Mouse (Mus musculus) activated CD4-positive, CD25-positive, alpha-beta regulatory T cell, adult 4 months (primary cell): ENCODE results near the gene Taf9. TPM values are rescaled to one million over a fixed set of nuclear protein-coding genes. Genes with fewer than 3 reads are reported as not detected.

ENCODE experiments used
- ATAC-seq: one replicate; pipeline ENCODE4 v1.8.0; 2017
- polyA plus RNA-seq, 2 experiments: library from polyadenylated mRNA; unstranded; fragments of 100-300 nt; shearing (Covaris generic); gene quantifications; one replicate each; pipeline ENCODE4 v1.2.1; 2017

The Taf9 gene
- polyA plus RNA-seq, 2 experiments from 2014 or later, result 4.1 to 18.8 TPM

GRCm38 (mm10) chr13:100670181-100670741, 18.9 kb downstream of the Taf9 start:
- ATAC-seq, result peak; percentile 40

GRCm38 (mm10) chr13:100675936-100676635, 24.7 kb downstream of the Taf9 start:
- ATAC-seq, result no peak

GRCm38 (mm10) chr13:100681615-100682014, 30.2 kb downstream of the Taf9 start:
- no peak for ATAC-seq

GRCm38 (mm10) chr13:100682837-100683236, 31.5 kb downstream of the Taf9 start:
- no peak for ATAC-seq

- ATAC-seq, result no peak
Observed at GRCm38 (mm10) chr13:100684355-100684754, 33.0 kb downstream of the Taf9 start.

- no peak for ATAC-seq
Observed at GRCm38 (mm10) chr13:100687513-100687912, 36.1 kb downstream of the Taf9 start.

- no peak for ATAC-seq
Observed at GRCm38 (mm10) chr13:100697541-100697940, 46.2 kb downstream of the Taf9 start.

- ATAC-seq, result no peak
Observed at GRCm38 (mm10) chr13:100698866-100699265, 47.5 kb downstream of the Taf9 start.

- no peak for ATAC-seq
Observed at GRCm38 (mm10) chr13:100703468-100703867, 52.1 kb downstream of the Taf9 start.

Other genes with a start within 250 kb of the Taf9 start
- gene Naip1, start 198.7 kb upstream of the Taf9 start, polyA plus RNA-seq, result not detected
- 10 to 100 TPM; 52.7 to 53.1 TPM for gene Gtf2h2, start 159.0 kb upstream of the Taf9 start, polyA plus RNA-seq
- gene Ocln, start 98.9 kb upstream of the Taf9 start, polyA plus RNA-seq, result under 1 TPM; 0.22 to 0.59 TPM
- gene Marveld2, start 34.6 kb upstream of the Taf9 start, polyA plus RNA-seq, result 1 to 10 TPM; 5.1 to 5.5 TPM
- gene Ak6, start 600 bp upstream of the Taf9 start, polyA plus RNA-seq, result 100 to 1,000 TPM; 135 to 140 TPM
- gene Rad17, start 528 bp upstream of the Taf9 start, polyA plus RNA-seq, result 10 to 100 TPM; 20.9 to 26.3 TPM
- gene Ccdc125, start 18.1 kb downstream of the Taf9 start, polyA plus RNA-seq, result 10 to 100 TPM; 23.3 to 25.2 TPM
- 10 to 100 TPM; 68.3 to 77.4 TPM for gene Cdk7, start 79.4 kb downstream of the Taf9 start, polyA plus RNA-seq
- gene Mrps36, start 93.1 kb downstream of the Taf9 start, polyA plus RNA-seq, result 100 to 1,000 TPM; 108 to 119 TPM
- 1 to 10 TPM; 6.0 to 6.9 TPM for gene Cenph, start 124.3 kb downstream of the Taf9 start, polyA plus RNA-seq
- gene Ccnb1, start 135.0 kb downstream of the Taf9 start, polyA plus RNA-seq, result 10 to 100 TPM; 51.2 to 57.0 TPM
- gene Slc30a5, start 181.8 kb downstream of the Taf9 start, polyA plus RNA-seq, result 10 to 100 TPM; 11.2 to 13.8 TPM